Mouse (Mus musculus) T-helper 1 cell (primary cell): Measurements from ENCODE around the gene Hspa12a.

Experiments used
- in situ Hi-C: fragments of 300-600 bp; cut with MboI, MseI; formaldehyde crosslinking; loops from one replicate; pipeline ENCODE4 v1.15.1; 2025; ENCODE audit warnings: high pct_unique_total_duplicates

Hspa12a gene

DNA sequence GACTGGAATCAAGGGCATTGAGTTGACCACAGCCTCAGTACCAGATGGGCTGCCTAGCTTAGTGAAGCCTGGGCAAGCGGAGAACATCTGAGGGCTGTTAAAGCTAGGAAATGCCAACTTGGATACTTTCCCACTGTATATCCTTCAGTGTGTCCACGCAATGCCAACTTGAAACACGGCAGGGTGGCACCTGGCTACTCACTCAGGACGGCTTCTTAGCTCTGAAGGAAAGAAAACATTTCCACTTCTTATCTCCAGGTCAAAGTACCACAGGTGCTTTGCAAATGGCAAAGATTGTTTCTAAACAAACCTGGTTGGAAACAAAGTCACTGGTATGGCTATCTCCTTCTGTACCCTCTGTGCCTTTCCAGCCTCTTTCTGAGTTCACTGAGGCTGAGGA lies 184.6 kb downstream of the Hspa12a start:
- in situ Hi-C loops = loop anchor here (10.0 kb wide), 1 partner anchor 746 kb away; no protein-coding TSS in a partner anchor

DNA sequence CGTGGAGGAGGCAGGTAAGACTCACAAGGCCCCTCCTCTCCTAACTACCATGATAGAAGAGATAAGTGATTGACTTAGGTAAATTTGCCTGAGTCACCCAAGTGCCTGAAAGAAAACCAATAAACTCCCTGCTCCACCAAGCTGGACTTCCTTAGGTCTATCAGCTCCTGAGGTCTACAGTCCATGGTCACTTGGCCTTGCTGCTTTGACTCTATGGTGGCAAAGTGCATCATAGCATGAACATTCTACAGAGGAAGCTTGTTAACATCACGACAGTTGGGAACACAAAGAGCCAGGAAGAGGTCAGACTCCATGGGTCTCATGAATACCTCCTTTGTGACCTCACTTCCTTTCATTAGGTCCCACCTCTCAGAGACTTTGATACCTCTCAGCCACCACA lies 191.9 kb downstream of the Hspa12a start:
- in situ Hi-C loops = loop anchor here (10.0 kb wide), 1 partner anchor 753 kb away; no protein-coding TSS in a partner anchor

DNA sequence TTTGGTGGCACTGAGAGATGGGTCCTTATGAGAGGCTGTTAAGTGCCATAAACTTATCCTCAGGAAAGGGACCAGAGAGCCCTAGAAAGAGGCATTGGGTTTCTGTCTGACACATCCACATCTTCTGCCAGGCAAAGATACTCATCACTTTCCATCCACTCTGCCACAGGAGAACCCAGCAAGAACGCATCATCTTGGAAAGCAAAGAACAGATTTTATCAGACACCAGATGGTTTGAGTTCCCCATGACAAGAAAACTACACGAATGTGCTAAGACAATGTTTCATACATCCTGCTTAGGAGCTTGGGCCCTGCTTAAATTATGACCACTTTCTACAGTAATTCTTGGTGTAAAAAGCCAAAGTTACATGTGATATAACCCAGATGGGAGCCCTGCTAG lies 192.6 kb downstream of the Hspa12a start:
- in situ Hi-C loops = loop anchor here (10.0 kb wide), 1 partner anchor 754 kb away; no protein-coding TSS in a partner anchor

DNA sequence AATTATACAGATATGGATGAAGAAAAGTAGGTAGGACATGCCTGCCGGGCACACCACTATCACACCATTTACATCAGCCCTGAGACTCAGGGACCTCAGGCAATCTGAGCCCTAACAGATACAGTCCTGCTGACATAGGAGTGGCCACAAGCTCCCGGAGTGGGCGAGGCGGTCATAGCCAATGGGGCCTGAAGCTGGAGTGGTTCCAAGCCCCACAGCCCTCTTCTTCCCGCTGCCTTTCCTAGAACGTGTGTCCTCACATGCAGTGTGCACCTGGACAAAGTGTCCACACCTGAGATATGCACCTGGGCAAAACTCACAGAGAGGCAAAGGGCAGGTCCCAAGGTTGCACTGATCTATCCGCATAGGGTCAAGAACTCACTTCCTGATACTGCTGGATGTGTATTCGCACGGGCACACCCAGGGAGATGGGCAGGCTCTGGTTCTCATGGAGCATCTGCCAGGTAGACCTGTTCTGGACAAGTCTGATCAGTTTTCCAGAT lies 195.9 kb downstream of the Hspa12a start:
- in situ Hi-C loops = no loop called here
